Mouse (Mus musculus) lung, postnatal 25 days (tissue): ENCODE measurements around the gene Gjb2.

ENCODE experiments used
- DNase-seq: peaks from one replicate; pipeline ENCODE4 v3.0.0; 2022; ENCODE audit warnings: low spot score

Gjb2 gene

DNA sequence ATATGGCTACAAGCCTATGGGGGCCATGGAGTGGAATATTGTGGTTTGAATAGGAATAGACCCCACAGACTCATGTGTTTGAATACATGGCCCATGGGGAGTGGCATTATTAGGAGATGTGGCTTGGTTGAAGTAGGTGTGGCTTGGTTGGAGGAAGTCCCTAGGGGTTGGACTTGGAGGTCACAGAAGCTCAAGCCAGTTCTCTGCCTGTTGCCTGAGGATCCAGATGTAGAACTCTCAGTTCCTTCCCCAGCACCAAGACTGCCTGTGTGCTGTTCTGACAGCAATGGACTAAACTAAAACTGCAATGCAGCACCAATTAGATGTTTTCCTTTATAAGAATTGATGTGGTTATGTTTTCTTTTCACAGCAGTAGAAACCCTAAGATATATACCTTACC lies 38.4 kb downstream of the Gjb2 start:
- DNase-seq = no peak

DNA sequence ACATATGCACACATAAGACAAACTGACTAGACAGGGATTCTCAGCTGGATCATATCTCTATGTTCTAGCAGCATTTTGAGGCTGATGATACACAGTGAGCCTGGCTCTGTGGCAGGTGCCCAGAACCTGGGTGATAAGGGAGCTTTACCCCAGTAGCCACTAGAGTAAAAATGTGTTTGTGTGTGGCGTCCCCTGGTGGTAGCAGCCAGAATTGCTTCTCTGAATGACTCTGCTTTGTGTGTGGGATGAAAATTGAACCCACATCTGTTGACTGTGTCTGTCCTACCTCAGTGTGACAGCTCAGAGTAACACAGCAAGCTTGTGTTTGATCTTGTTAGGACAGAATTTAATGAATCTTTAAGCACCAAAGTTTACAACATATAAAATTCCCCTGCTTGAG lies 44.5 kb downstream of the Gjb2 start:
- DNase-seq = peak; percentile 57

GRCm38 (mm10) chr14:57057563-57058321 lies 46.8 kb downstream of the Gjb2 start, which contains the start of gene Gja3:
Gene Gja3 (minus strand): TSS chr14:57058100.
- DNase-seq = no peak

DNA sequence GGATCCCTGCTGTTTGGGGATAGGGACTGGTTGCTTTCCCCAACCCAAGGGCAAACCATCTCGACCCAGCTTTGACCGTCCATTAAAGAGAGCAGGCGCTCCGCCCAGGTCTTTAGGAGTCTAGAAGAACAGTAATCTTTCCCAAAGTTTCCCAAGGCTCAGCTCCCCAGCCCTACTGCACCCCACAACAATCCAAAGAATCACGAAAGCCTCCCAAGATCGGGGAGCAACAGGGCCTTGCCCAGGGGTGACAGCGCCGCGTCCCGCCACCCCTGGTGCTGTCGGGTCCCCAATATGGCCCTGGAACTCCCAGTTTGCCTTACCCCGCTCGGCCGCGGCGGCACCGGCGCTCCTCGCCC lies 47.3 kb downstream of the Gjb2 start:
- DNase-seq = no peak

DNA sequence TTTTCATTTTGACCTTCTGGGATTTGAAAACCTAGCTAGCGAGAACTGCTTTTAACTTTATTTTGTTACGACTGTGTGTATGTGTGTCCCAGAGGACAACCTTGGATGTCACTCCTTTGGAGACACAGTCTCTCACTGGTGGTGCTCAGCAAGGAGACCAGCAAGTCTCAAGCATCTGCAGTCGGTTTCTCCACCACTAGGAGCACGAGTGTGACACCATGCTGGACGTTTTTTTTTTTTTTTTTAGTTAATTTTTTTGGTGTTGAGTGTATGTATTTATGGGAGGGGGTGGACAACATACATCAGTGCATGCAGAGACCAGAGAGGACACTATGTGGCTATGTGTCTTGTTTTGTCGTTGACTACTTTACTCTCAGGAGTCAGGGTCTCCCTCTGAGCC lies 51.8 kb downstream of the Gjb2 start:
- DNase-seq = no peak
